Mouse (Mus musculus) C2C12 (cell line): ENCODE results near the gene Fam107b.

Experiments
- CEBPB ChIP-seq: IDR thresholded peaks from one replicate; pipeline ENCODE4 v1.6.1; 2011; ENCODE audit warnings: low read depth, mild to moderate bottlenecking, control low read depth, moderate library complexity
- CTCF ChIP-seq: IDR thresholded peaks from one replicate; pipeline ENCODE4 v1.5.1; 2011; ENCODE audit not compliant: control insufficient read depth, insufficient read depth, insufficient read length
- MYOD1 ChIP-seq: IDR thresholded peaks from one replicate; pipeline ENCODE4 v1.6.1; 2011; ENCODE audit warnings: low read depth; ENCODE audit not compliant: control insufficient read depth, insufficient read length

DNA sequence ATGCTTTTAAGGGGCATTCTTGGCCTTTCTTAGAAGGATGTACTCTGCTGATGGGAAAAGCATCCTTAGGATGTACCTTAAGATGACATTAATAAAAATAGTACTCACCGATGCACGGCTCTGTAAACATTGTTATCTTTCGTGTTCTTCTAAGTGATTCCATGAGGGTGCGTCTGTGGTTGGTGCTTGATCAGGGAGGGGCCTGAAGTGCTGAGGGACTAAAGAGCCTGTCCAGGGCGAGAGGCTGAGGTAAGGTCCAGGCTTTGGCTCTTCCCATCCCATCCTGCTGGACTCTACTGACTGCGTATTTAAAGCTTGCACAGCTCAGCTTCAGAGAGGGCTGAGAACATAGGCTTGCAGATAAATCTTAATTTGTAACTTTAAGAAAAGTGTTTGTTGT, 151.7 kb downstream of the Fam107b start:
- TF ChIP-seq CTCF, result no peak
- no peak for TF ChIP-seq MYOD1
- no peak for TF ChIP-seq CEBPB
